Mouse (Mus musculus) WW6 (cell line): ENCODE measurements around the gene Pola1.

ENCODE experiments used
- DNase-seq: peaks from one replicate; pipeline ENCODE4 v3.0.0-alpha.2; 2013; ENCODE audit warnings: low read depth, low spot score

Gene Pola1

GRCm38 (mm10) chrX:93289076-93289475, 342.9 kb downstream of the Pola1 start:
- DNase-seq = no peak

DNA sequence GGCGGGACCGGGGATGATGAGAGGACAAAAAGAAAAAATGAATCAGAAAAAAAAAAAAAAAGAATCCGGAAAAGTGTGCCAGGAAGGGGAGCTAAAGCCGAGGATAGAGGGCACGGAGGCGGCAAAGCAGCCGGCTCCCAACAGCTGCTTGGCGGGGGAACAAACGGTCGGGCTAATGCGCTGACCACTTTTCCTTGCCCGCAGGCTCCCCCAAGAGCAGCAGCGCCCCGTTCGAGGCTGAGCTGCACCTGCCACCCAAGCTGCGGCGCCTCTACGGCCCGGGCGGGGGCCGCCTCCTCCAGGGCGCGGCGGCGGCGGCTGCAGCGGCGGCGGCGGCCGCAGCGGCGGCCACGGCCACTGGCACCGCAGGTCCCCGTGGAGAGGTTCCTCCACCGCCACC, 343.6 kb downstream of the Pola1 start:
- DNase-seq = no peak

GRCm38 (mm10) chrX:93286291-93286893, 345.6 kb downstream of the Pola1 start, which contains the start of gene Arx:
TSS of gene Arx (plus strand) at chrX:93286445.
- no peak for DNase-seq

- DNase-seq = no peak
Measured at GRCm38 (mm10) chrX:93285091-93285490, 346.9 kb downstream of the Pola1 start.

GRCm38 (mm10) chrX:93281756-93282155, 350.2 kb downstream of the Pola1 start:
- no peak for DNase-seq

- no peak for DNase-seq
Measured at GRCm38 (mm10) chrX:93281028-93281723, 350.8 kb downstream of the Pola1 start.

DNA sequence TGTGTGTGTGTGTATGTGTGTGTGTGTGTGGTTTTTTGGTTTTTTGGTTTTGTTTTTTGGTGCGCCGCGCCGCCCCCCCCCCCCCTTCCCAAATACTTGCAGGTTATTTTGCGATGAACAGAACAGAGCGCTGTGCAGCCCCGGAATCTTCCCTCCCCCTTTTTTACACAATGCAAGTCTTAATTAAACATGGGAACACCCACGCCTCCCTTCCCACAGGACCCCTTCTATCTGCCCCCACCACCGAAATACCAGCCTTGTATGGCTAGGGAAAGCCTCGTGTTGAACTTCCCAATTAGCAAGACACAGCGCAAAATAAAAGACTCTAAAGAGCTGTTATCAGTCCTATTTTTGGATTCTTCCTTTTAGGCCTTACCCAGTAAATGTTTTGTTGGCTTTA, 352.0 kb downstream of the Pola1 start:
- no peak for DNase-seq

DNA sequence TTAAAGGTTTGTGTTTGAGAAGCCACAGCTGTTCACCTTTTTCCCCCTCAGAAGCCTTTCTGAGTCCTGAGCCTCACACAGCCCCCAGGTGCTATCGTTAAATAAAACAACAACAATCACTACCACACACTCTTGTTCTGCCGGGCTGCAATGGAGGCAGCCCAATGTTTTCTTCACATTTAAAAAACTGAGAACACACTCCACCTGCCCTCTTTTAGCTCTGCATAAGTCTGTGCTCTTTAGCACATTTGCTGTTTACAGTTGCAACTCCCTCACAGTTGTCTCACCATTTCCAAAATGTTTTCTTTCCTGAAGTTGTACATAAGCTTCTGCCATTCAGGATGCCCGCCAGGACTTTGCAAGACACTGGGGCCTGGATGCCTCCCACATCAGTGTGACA, 356.3 kb downstream of the Pola1 start:
- DNase-seq = no peak
